Mouse (Mus musculus) liver, embryonic 14.5 days (tissue): Measurements from ENCODE around the gene Cntnap2.

ENCODE experiments used
- CTCF ChIP-seq: IDR thresholded peaks from 2 replicates; pipeline ENCODE4 v1.5.1; 2016; ENCODE audit warnings: antibody characterized with exemption, low read depth, control low read depth
- EP300 ChIP-seq: IDR thresholded peaks from 2 replicates; pipeline ENCODE4 v1.6.1; 2016; ENCODE audit warnings: antibody characterized with exemption, low read depth

GRCm38 (mm10) chr6:47314507-47315334 lies 2255.6 kb downstream of the Cntnap2 start:
- TF ChIP-seq CTCF, result peak; percentile 55; the same call in 1 of the 2 replicates
- no peak for TF ChIP-seq EP300
